Mouse (Mus musculus): ENCODE data around the gene Rassf9. TPM values are rescaled to one million over a fixed set of nuclear protein-coding genes. Genes with fewer than 3 reads are reported as not detected.

The Rassf9 gene
- polyA plus RNA-seq, 1 experiment from 2014 or later, result 2.5 TPM

Other genes starting within 250 kb of the Rassf9 start
- gene Nts, start 21.7 kb upstream of the Rassf9 start, polyA plus RNA-seq (2016; fragmentation: Nextera tagmentation; extraction: Ambion mirVana), result 1.3 and 1.5 TPM in 2 replicates